Mouse (Mus musculus): ENCODE data around the gene Clcn5.

DNA sequence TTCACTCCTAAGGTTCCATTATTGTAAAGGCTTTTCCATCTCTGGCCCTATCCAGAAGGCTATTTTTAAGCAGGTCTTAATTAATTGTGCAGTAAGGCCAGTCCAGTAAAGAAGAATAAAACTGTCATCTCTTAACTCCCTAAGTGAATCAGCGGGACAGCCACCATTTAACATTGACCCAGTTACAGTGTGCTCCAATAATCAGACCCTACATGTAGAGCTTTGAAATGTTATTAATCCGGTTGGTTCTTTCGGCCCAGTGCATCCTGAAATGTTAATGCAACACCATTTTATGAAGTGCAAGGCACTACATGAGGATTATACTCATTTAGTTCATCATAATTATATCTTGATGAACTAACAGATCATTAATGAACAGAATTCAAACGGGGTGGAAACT lies 128.3 kb downstream of the Clcn5 start:
- TF ChIP-seq CTCF (IDR thresholded peaks at IDR 0.05; ENCODE audit: control insufficient read depth, insufficient read depth, insufficient read length) (no peak), CEBPB (IDR thresholded peaks at IDR 0.05; ENCODE audit: low read depth) (no peak), USF1 (IDR thresholded peaks at IDR 0.05; ENCODE audit: low read depth) (no peak)

Measured in C2C12 (cell line).